In the genomic region with DNA sequence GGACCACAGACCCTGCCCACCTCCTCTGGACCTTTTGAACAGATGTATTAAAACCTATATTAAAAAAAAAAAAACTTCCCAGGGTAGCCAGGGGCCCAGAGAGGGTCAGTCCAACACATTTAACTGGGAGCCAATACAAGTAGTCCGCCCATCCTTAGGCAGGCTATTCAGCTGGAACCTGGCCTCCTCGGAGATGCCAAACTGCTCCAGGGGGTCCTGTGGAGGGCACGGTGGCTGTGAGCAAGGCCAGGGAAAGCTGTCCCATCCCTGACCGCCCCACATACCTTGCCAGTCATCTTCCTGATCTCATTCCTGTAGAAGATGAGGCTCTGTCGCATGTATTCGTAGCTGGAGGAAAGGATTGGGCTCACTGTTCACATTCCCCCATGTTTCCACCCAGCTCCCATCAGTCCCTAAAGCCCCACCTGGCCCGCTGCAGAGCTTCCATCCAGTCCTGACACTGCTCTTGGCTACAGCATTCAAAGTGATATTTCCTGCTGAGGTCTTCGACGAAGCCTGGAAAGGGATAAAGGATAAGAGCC, we compare ENCODE assay signal across 7 mouse cellular contexts. TPM values are rescaled to one million over a fixed set of nuclear protein-coding genes. Genes with fewer than 3 reads are reported as not detected.
DNase-seq lines count a peak whose midpoint lies in the region; ATAC-seq and TF ChIP-seq lines count a peak whose summit lies in the region.

No protein-coding gene starts in this region.

- no peak overlapping the region; the same call in 1 of the 2 replicates for H3K9ac ChIP-seq in kidney, embryonic 14.5 days (ENCODE audit: low read depth, low read length)
- H3K9ac ChIP-seq in embryonic facial prominence, embryonic 13.5 days: peak overlapping the region; percentile 99; the same call in 1 of the 2 replicates
- peak overlapping the region; percentile 96; the same call in 1 of the 2 replicates for H3K9ac ChIP-seq in hindbrain, postnatal 0 days (replicated peaks; ENCODE audit: low read length)
- H3K9ac ChIP-seq in midbrain, embryonic 16.5 days (ENCODE audit: low read depth, low read length): no peak overlapping the region

- ATAC-seq in kidney, embryonic 14.5 days (ENCODE audit: low FRiP score, low TSS enrichment): no peak
- no peak for ATAC-seq in embryonic facial prominence, embryonic 13.5 days (ENCODE audit: insufficient number of reproducible peaks, insufficient read depth, low FRiP score, low TSS enrichment, low read depth)
- ATAC-seq in hindbrain, postnatal 0 days: no peak
- no peak for ATAC-seq in midbrain, embryonic 16.5 days

- H3K27ac ChIP-seq in kidney, embryonic 14.5 days (ENCODE audit: low read depth, low read length): no peak overlapping the region
- H3K27ac ChIP-seq in embryonic facial prominence, embryonic 13.5 days: no peak overlapping the region
- H3K27ac ChIP-seq in hindbrain, postnatal 0 days: no peak overlapping the region
- no peak overlapping the region for H3K27ac ChIP-seq in midbrain, embryonic 16.5 days (ENCODE audit: low read length)

- H3K4me1 ChIP-seq in kidney, embryonic 14.5 days (ENCODE audit: control insufficient read depth, insufficient read depth, low read length): peaks cover 12% of the 10 kb centered on the region
- peaks cover 27% of the 10 kb centered on the region for H3K4me1 ChIP-seq in embryonic facial prominence, embryonic 13.5 days
- H3K4me1 ChIP-seq in hindbrain, postnatal 0 days (ENCODE audit: insufficient read depth, low read length): peaks cover 13% of the 10 kb centered on the region
- H3K4me1 ChIP-seq in midbrain, embryonic 16.5 days (ENCODE audit: control insufficient read depth, insufficient read depth, low read length): peaks cover 21% of the 10 kb centered on the region

- no peak for TF ChIP-seq CTCF in hindbrain, postnatal 0 days (IDR thresholded peaks at IDR 0.05; ENCODE audit: low read depth)

- peak overlapping the region; percentile 94 for H3K4me2 ChIP-seq in kidney, embryonic 14.5 days (replicated peaks; ENCODE audit: low read depth, low read length)
- peak overlapping the region; percentile 83 for H3K4me2 ChIP-seq in embryonic facial prominence, embryonic 13.5 days
- peak overlapping the region; percentile 97 for H3K4me2 ChIP-seq in hindbrain, postnatal 0 days (ENCODE audit: low read depth, low read length)
- peak overlapping the region; percentile 66; the same call in 1 of the 2 replicates for H3K4me2 ChIP-seq in midbrain, embryonic 16.5 days (ENCODE audit: low read length)

- no peak for DNase-seq in kidney, postnatal 25 days
- no peak for DNase-seq in hindbrain, postnatal 0 days (ENCODE audit: low spot score)
- no peak for DNase-seq in yolk sac, embryonic 10.5 days (ENCODE audit: low spot score)
- no peak for DNase-seq in layer of hippocampus, postnatal 10 days (ENCODE audit: low spot score in 2 of 2)

- peaks cover 57% of the 10 kb centered on the region for H3K36me3 ChIP-seq in kidney, embryonic 14.5 days (ENCODE audit: control insufficient read depth, insufficient read depth, low read length)
- peaks cover 63% of the 10 kb centered on the region for H3K36me3 ChIP-seq in embryonic facial prominence, embryonic 13.5 days
- peaks cover 26% of the 10 kb centered on the region for H3K36me3 ChIP-seq in hindbrain, postnatal 0 days (ENCODE audit: insufficient read depth, low read length)
- peaks cover 21% of the 10 kb centered on the region for H3K36me3 ChIP-seq in midbrain, embryonic 16.5 days (ENCODE audit: control insufficient read depth, insufficient read depth, low read length)

- H3K27me3 ChIP-seq in kidney, embryonic 14.5 days (ENCODE audit: control insufficient read depth, insufficient read depth, low read length): no peaks in the 10 kb centered on the region
- no peaks in the 10 kb centered on the region for H3K27me3 ChIP-seq in embryonic facial prominence, embryonic 13.5 days
- no peaks in the 10 kb centered on the region for H3K27me3 ChIP-seq in hindbrain, postnatal 0 days (ENCODE audit: insufficient read depth, low read length)
- H3K27me3 ChIP-seq in midbrain, embryonic 16.5 days (ENCODE audit: control insufficient read depth, insufficient read depth, low read depth, low read length): no peaks in the 10 kb centered on the region

- WGBS in kidney, embryonic 14.5 days: 83% methylated on average over 9 of the region's 9 CpGs
- 82% methylated on average over 9 of the region's 9 CpGs for WGBS in embryonic facial prominence, embryonic 13.5 days
- 73% methylated on average over 9 of the region's 9 CpGs for WGBS in hindbrain, postnatal 0 days
- 81% methylated on average over 9 of the region's 9 CpGs for WGBS in midbrain, embryonic 16.5 days

- no peaks in the 10 kb centered on the region for H3K9me3 ChIP-seq in kidney, embryonic 14.5 days (ENCODE audit: control insufficient read depth, low read length)
- H3K9me3 ChIP-seq in embryonic facial prominence, embryonic 13.5 days: no peaks in the 10 kb centered on the region
- H3K9me3 ChIP-seq in hindbrain, postnatal 0 days (ENCODE audit: low read length): no peaks in the 10 kb centered on the region
- no peaks in the 10 kb centered on the region for H3K9me3 ChIP-seq in midbrain, embryonic 16.5 days (replicated peaks; ENCODE audit: control insufficient read depth, low read length, poor library complexity, severe bottlenecking)

- peak overlapping the region; percentile 94; the same call in 1 of the 2 replicates for H3K4me3 ChIP-seq in kidney, embryonic 14.5 days (ENCODE audit: low read length)
- H3K4me3 ChIP-seq in embryonic facial prominence, embryonic 13.5 days: peak overlapping the region; percentile 93
- H3K4me3 ChIP-seq in hindbrain, postnatal 0 days (ENCODE audit: low read length): no peak overlapping the region
- H3K4me3 ChIP-seq in midbrain, embryonic 16.5 days (ENCODE audit: low read depth, low read length): no peak overlapping the region

RNA-seq across cellular contexts. Expression of gene Sf3a2, which starts 1.6 kb away (rescaled TPM):
- polyA plus RNA-seq in kidney, embryonic 14.5 days (2014; fragmentation: Nextera tagmentation; extraction: Ambion mirVana): 101 and 102 TPM in 2 replicates
- polyA plus RNA-seq in embryonic facial prominence, embryonic 13.5 days (2015; fragmentation: Nextera tagmentation; extraction: Ambion mirVana): 75.6 and 78.9 TPM in 2 replicates
- total RNA-seq in hindbrain, postnatal 0 days (2014; rRNA removed): 14.2 and 22.0 TPM in 2 replicates
- 48.7 and 53.2 TPM in 2 replicates for polyA plus RNA-seq in hindbrain, postnatal 0 days (2015; fragmentation: Nextera tagmentation; extraction: Ambion mirVana)
- 57.8 and 60.6 TPM in 2 replicates for polyA plus RNA-seq in midbrain, embryonic 16.5 days (2015; fragmentation: Nextera tagmentation; extraction: Ambion mirVana)
- 10 to 100 TPM; 42.9 to 45.3 TPM for total RNA-seq in layer of hippocampus, postnatal 10 days (2021)

RNA-seq across cellular contexts. Expression of gene Plekhj1, which starts 2.0 kb away (rescaled TPM):
- 121 and 126 TPM in 2 replicates for polyA plus RNA-seq in kidney, embryonic 14.5 days (2014; fragmentation: Nextera tagmentation; extraction: Ambion mirVana)
- 118 and 125 TPM in 2 replicates for polyA plus RNA-seq in embryonic facial prominence, embryonic 13.5 days (2015; fragmentation: Nextera tagmentation; extraction: Ambion mirVana)
- 74.4 and 82.3 TPM in 2 replicates for total RNA-seq in hindbrain, postnatal 0 days (2014; rRNA removed)
- 99.4 and 103 TPM in 2 replicates for polyA plus RNA-seq in hindbrain, postnatal 0 days (2015; fragmentation: Nextera tagmentation; extraction: Ambion mirVana)
- polyA plus RNA-seq in midbrain, embryonic 16.5 days (2015; fragmentation: Nextera tagmentation; extraction: Ambion mirVana): 121 and 125 TPM in 2 replicates
- 10 to 100 TPM; 61.9 to 72.8 TPM for total RNA-seq in layer of hippocampus, postnatal 10 days (2021)

RNA-seq across cellular contexts. Expression of gene Amh, which starts 8.7 kb away (rescaled TPM):
- not detected in 2 replicates for polyA plus RNA-seq in kidney, embryonic 14.5 days (2014; fragmentation: Nextera tagmentation; extraction: Ambion mirVana)
- not detected in 2 replicates for polyA plus RNA-seq in embryonic facial prominence, embryonic 13.5 days (2015; fragmentation: Nextera tagmentation; extraction: Ambion mirVana)
- total RNA-seq in hindbrain, postnatal 0 days (2014; rRNA removed): 0.47 and 2.6 TPM in 2 replicates
- polyA plus RNA-seq in hindbrain, postnatal 0 days (2015; fragmentation: Nextera tagmentation; extraction: Ambion mirVana): 0.24 TPM in 1 of 2 replicates, not detected in the other
- polyA plus RNA-seq in midbrain, embryonic 16.5 days (2015; fragmentation: Nextera tagmentation; extraction: Ambion mirVana): not detected in 2 replicates
- total RNA-seq in layer of hippocampus, postnatal 10 days (2021): 1 to 10 TPM; 2.1 to 2.5 TPM

RNA-seq across cellular contexts. Expression of gene Jsrp1, which starts 16.9 kb away (rescaled TPM):
- polyA plus RNA-seq in kidney, embryonic 14.5 days (2014; fragmentation: Nextera tagmentation; extraction: Ambion mirVana): 4.4 and 5.2 TPM in 2 replicates
- polyA plus RNA-seq in embryonic facial prominence, embryonic 13.5 days (2015; fragmentation: Nextera tagmentation; extraction: Ambion mirVana): 0.76 and 2.2 TPM in 2 replicates
- 0.22 TPM in 1 of 2 replicates, not detected in the other for total RNA-seq in hindbrain, postnatal 0 days (2014; rRNA removed)
- 1.4 and 1.6 TPM in 2 replicates for polyA plus RNA-seq in hindbrain, postnatal 0 days (2015; fragmentation: Nextera tagmentation; extraction: Ambion mirVana)
- polyA plus RNA-seq in midbrain, embryonic 16.5 days (2015; fragmentation: Nextera tagmentation; extraction: Ambion mirVana): 0.39 and 0.45 TPM in 2 replicates
- 1 to 10 TPM; 1.4 TPM for total RNA-seq in layer of hippocampus, postnatal 10 days (2021)

RNA-seq across cellular contexts. Expression of gene Oaz1, which starts 30.1 kb away (rescaled TPM):
- 1,867 and 1,944 TPM in 2 replicates for polyA plus RNA-seq in kidney, embryonic 14.5 days (2014; fragmentation: Nextera tagmentation; extraction: Ambion mirVana)
- polyA plus RNA-seq in embryonic facial prominence, embryonic 13.5 days (2015; fragmentation: Nextera tagmentation; extraction: Ambion mirVana): 1,868 and 1,916 TPM in 2 replicates
- 1,128 and 1,180 TPM in 2 replicates for total RNA-seq in hindbrain, postnatal 0 days (2014; rRNA removed)
- 1,097 and 1,185 TPM in 2 replicates for polyA plus RNA-seq in hindbrain, postnatal 0 days (2015; fragmentation: Nextera tagmentation; extraction: Ambion mirVana)
- 1,102 and 1,149 TPM in 2 replicates for polyA plus RNA-seq in midbrain, embryonic 16.5 days (2015; fragmentation: Nextera tagmentation; extraction: Ambion mirVana)
- 100 to 1,000 TPM; 399 to 419 TPM for total RNA-seq in layer of hippocampus, postnatal 10 days (2021)

Comparison
In these comparisons a context has a peak if more than half of its experiments do, and no peak if none do; other contexts are left out.
1. H3K4me3 ChIP-seq: peak in kidney, embryonic 14.5 days (single experiment) and embryonic facial prominence, embryonic 13.5 days (single experiment); none in hindbrain, postnatal 0 days (single experiment) and midbrain, embryonic 16.5 days (single experiment).
2. H3K9ac ChIP-seq: peak in embryonic facial prominence, embryonic 13.5 days (single experiment) and hindbrain, postnatal 0 days (single experiment); none in kidney, embryonic 14.5 days (single experiment) and midbrain, embryonic 16.5 days (single experiment).
3. Peak in every context shown above with its lines, with median percentiles within 50 percentile points of each other: H3K4me2 ChIP-seq.